Mouse (Mus musculus): ENCODE results near the gene Rad51b.

The Rad51b gene

DNA sequence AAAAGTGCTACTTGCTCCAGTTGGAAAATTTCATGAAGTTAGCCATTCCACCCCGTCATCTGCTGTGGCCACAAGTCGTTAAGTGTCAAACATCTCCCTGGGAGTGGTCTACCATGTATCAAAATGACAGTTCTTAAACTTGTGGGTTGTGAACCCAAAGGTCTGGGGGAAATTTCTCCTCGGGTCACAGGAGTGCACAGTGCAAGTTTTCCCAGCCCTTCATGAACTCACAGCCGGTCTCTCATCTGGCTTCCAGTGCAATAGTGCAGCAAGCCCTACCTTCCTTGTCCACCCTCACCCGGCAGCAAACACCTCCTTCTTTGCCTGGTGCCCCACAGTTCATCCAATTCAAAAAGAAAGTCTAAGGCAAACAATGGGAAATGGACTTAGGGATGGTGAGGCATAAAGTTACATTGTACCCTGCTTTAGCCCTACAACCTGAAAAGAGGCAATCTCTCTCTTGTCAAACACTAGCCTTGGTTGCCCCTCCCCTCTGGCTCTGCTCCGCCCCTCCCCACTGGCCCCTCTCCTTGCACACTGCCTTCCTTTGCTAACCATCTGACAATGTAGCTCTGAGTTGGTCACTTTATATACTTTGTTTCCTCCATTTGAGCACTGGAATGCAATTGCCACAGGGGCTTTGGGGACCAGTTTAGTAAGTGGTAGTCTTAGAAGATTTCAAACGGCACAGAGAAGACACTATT is 390.8 kb downstream of the Rad51b start:
- no peak for DNase-seq (ENCODE audit: low read depth, low spot score)

DNA sequence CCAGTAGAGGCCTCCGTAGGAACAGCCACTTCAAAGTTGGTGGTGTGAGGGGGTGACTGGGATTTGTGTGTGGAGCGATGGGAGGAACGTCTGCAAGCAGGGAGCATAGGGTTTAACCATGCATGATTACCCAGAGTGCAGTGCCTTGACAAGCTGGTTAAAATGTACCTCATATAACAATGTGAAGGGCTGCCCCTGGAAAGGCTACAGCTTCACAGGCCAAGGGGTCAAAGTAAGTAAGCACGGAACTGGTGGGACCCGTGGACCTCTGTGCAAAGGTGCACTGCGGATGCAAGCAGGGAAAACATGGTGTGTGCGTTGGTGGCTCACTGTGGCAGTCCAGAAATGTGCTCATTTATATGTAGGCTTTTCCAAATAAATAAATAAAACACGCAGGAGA is 392.2 kb downstream of the Rad51b start:
- DNase-seq (ENCODE audit: low read depth, low spot score), result no peak

- no peak for DNase-seq (ENCODE audit: low read depth, low spot score)
These were observed 395.1 kb downstream of the Rad51b start for GRCm38 (mm10) chr12:79691929-79692862.

DNA sequence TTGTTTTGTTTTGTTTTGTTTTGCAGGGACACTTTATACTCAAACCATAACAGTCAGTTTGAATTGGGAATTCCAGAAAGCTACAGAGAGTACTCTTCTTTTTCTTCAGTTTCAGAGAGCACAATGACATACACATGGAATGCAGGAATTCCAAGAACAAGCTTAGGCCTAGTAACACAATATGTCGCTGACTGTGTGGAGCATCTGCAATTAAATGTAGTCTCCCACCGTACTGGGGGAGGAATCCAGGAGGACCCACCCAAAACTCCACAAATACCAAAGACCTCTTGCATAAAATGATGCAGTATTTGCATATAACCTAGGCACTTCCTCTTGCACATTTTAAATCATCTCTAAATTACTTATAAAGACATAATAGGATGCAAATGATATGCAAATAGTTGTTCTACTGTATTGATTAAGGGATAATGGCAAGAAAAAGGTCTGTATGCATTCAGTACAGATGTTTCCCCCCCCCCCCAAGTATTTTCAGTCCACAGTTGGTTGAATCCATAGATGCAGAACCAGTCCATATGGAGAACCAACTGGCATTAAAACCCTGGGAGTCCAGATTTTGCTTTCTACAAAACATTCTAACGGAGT is 398.9 kb downstream of the Rad51b start:
- DNase-seq (ENCODE audit: low read depth, low spot score), result no peak

- no peak for DNase-seq (ENCODE audit: low read depth, low spot score)
These were observed 406.5 kb downstream of the Rad51b start for GRCm38 (mm10) chr12:79703555-79703954.

GRCm38 (mm10) chr12:79705501-79706266 is 408.6 kb downstream of the Rad51b start:
- DNase-seq (ENCODE audit: low read depth, low spot score), result no peak

- no peak for DNase-seq (ENCODE audit: low read depth, low spot score)
These were observed 410.7 kb downstream of the Rad51b start for GRCm38 (mm10) chr12:79707565-79708422.

DNA sequence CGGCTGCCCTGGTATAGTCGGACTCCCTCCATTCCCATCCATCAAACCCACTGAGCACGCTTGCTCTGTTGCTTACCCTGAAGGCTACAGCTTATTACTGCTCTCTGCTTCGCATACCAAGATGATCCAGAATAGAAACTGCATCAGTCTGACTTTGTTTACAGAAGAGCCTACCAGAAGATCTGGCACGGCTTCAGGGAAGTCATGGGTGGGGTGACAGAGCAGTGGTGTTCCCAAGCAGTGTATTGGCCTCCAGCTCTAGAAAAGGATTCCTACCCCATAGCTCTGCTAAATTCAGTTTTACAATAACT is 411.3 kb downstream of the Rad51b start:
- no peak for DNase-seq (ENCODE audit: low read depth, low spot score)

GRCm38 (mm10) chr12:79713286-79713685 is 416.2 kb downstream of the Rad51b start:
- DNase-seq (ENCODE audit: low read depth, low spot score), result no peak

DNA sequence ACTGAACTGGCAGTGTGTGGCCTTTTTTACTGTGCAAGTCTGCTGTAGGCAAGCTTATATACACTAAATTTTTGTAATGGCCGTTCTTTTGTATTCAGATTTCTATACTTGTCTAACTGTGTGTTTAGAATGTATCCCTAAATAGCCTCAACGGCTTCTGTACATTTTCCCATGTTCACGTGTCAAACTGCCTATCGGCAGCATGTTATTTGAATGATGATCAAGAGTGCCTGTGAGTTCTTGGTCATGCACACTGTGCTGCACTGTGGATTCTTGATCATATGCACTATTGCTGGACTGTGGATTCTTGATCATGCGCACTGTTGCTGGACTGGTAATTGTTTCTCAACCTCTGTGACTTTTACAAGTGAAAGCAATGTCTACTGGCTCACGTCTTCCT is 417.4 kb downstream of the Rad51b start:
- DNase-seq (ENCODE audit: low read depth, low spot score), result no peak

DNA sequence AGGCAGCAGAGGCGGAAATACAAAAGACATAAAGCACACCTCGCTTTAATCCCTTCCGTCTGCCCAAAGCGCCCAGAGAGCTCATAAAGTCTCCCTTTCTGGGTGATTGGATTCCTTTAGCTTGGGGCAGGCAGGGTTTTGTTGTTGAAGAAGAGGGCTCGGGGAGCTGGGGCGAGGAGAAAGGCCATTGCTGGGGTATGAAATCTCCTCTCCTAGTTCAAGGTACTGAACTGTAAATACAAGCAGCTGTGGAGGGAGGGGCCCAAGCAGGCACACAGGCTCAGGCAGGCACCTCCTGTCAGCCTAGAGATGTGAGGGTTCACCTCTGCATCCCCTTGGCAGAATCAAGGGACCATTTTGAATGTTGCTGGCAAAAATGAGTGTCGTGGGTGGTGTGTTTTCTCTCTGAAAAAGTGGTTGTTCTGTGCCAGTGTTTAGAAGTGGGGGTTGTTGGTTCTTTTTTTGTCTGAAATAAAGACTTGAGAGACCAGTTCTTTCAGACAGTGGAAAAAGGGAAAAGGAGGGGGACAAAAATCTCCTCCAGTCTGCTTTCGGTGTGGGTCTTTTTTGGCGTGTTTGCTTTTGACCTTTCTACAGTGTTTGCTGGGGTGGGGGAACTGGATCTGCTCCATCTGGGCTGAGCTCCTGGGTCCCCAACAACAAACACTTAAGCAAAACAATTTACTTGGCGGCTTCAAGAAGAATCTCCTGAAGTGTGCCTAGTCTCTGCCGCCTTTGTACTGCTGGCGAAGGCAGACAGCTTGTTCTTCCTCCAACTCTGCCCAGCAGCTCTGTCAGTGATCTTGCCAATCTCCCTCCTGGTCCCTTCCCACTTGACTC is 418.6 kb downstream of the Rad51b start:
- no peak for DNase-seq (ENCODE audit: low read depth, low spot score)

DNA sequence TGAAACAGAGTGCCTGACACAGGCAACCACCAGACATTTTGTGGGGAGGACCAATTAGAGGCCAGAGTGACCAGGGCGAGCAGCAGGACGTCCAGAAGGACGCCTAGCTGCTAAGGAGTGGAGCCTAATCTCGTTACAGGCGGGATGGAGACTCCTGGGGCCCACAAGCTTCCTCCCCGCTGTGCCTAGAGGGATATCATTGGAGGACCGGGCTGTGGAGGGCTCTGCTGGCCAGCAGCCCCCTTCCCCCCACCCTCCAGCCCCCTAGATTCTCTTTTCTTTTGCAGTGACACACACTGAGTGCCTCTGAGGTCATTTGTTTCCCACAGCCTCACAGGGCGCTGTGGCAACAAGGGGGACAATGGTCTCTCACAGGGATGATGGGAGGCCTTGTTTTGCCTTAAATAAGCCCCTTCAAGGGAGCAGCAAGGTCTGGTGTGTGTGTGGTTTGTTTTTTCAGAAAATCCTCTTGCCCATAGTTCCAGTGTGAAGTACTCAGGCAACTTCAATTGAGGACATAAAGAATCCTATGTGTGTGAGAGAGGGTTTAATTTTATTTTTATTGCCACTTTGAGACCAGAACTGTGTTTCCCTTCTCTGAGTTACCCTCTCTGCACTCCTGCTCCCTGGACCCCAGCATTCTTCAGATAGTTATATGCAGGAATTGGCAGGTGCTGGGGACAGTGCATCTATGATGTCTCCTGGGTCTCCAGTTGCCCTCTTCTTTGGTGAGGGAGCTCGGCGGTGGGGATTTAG is 422.2 kb downstream of the Rad51b start:
- no peak for DNase-seq (ENCODE audit: low read depth, low spot score)

- no peak for DNase-seq (ENCODE audit: low read depth, low spot score)
These were observed 422.7 kb downstream of the Rad51b start for GRCm38 (mm10) chr12:79719847-79720201.

GRCm38 (mm10) chr12:79724875-79725274 is 427.8 kb downstream of the Rad51b start:
- DNase-seq (ENCODE audit: low read depth, low spot score), result no peak

DNA sequence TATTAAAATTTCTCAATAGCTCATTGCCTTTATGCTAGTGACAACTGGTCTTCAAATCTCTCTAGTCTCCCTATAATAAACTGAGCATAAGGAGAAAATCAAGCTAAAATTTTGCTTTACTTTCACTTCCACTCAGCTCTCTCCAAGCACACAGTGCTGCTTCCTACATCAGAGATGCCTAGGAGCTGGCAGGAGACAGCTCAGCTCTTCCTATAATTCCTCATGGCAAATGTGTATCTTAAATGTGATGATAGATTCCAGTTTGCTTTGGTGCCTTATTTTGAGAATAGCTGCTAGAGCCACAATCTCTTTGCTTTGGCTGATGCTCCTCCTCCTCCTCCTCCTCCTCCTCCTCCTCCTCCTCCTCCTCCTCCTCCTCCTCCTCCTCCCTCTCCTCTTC is 428.6 kb downstream of the Rad51b start:
- DNase-seq (ENCODE audit: low read depth, low spot score), result no peak

GRCm38 (mm10) chr12:79726116-79726515 is 429.0 kb downstream of the Rad51b start:
- no peak for DNase-seq (ENCODE audit: low read depth, low spot score)

GRCm38 (mm10) chr12:79726959-79727358 is 429.9 kb downstream of the Rad51b start:
- DNase-seq (ENCODE audit: low read depth, low spot score), result no peak

DNA sequence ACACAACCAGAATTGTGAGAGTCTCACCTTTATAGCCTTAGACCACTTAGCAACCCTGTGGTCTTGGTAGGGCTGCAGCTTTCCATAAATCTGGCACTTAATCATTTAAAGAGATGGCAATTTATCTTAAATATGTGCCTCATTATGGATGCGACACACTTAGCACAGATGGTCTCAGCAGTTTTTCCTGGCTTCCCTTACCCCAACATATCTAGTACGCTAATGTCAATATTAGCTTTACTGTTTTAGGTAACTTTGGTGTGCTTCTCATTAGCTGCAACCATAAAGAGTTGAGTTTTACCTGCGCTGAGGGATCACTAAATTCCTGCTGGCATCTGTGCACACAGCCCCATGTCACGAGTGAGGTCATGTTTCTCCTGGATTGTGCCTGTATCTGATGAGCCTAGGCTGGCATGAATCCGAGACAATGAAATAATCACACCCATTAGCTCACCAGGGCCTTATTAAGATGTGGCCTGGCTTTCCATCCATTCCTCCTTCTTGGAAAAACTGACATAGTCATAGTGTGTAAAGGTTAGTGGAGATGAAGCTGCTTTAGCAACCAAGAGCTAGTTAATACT is 432.9 kb downstream of the Rad51b start:
- no peak for DNase-seq (ENCODE audit: low read depth, low spot score)

GRCm38 (mm10) chr12:79731905-79732304 is 434.8 kb downstream of the Rad51b start:
- no peak for DNase-seq (ENCODE audit: low read depth, low spot score)

Measured in retina, adult 2 months (tissue).